Mouse (Mus musculus) embryonic facial prominence, embryonic 13.5 days (tissue): ENCODE results near the gene Ppm1g. TPM values are rescaled to one million over a fixed set of nuclear protein-coding genes. Genes with fewer than 3 reads are reported as not detected.
A peak's percentile ranks its signal among the peaks of the same experiment; 100 is the strongest.

Source experiments
- ATAC-seq: fragments of 200-750 bp; cut with Nextera tagmentation; 2 replicates; pipeline ENCODE4 v1.8.0; 2017; ENCODE audit warnings: low read depth; ENCODE audit not compliant: insufficient number of reproducible peaks, insufficient read depth, low FRiP score, low TSS enrichment
- H3K27ac ChIP-seq: fragments of 300-500 bp; sonication (generic); 2 replicates; pipeline ENCODE4 v1.5.1; 2015; ENCODE audit warnings: moderate library complexity, mild to moderate bottlenecking, inconsistent platforms
- H3K27me3 ChIP-seq: fragments of 300-500 bp; sonication (generic); 2 replicates; pipeline ENCODE4 v1.6.1; 2015; ENCODE audit warnings: mild to moderate bottlenecking, inconsistent platforms
- H3K36me3 ChIP-seq: fragments of 300-500 bp; sonication (generic); 2 replicates; pipeline ENCODE4 v1.6.1; 2015; ENCODE audit warnings: mild to moderate bottlenecking, inconsistent platforms
- H3K4me1 ChIP-seq: fragments of 300-500 bp; sonication (generic); 2 replicates; pipeline ENCODE4 v1.6.1; 2015; ENCODE audit warnings: inconsistent platforms
- H3K4me2 ChIP-seq: fragments of 300-500 bp; sonication (generic); 2 replicates; pipeline ENCODE4 v1.6.1; 2015; ENCODE audit warnings: moderate library complexity, mild to moderate bottlenecking, inconsistent platforms
- H3K4me3 ChIP-seq: fragments of 300-500 bp; sonication (generic); 2 replicates; pipeline ENCODE4 v1.5.1; 2015; ENCODE audit warnings: mild to moderate bottlenecking, inconsistent platforms
- H3K9ac ChIP-seq: fragments of 300-500 bp; sonication (generic); 2 replicates; pipeline ENCODE4 v1.6.1; 2015; ENCODE audit warnings: mild to moderate bottlenecking, inconsistent platforms
- H3K9me3 ChIP-seq: fragments of 300-500 bp; sonication (generic); 2 replicates; pipeline ENCODE4 v1.6.1; 2016; ENCODE audit warnings: inconsistent platforms
- WGBS: fragments of 180-500 bp; shearing (Covaris S2); methylation state at CpG from one replicate; pipeline ENCODE4 v1.1.7; 2015; ENCODE audit warnings: mixed read lengths; 5-methylcytosine and 5-hydroxymethylcytosine counted together
- polyA plus RNA-seq: library from polyadenylated mRNA; unstranded; fragments of >200 nt; fragmentation: Nextera tagmentation; extraction: Ambion mirVana; gene quantifications from 2 replicates; pipeline ENCODE4 v1.2.1, GENCODE M21; 2015

Ppm1g gene
- polyA plus RNA-seq, 1 experiment from 2014 or later: 139 TPM

GRCm38 (mm10) chr5:31251541-31252101 is 31.1 kb upstream of the Ppm1g start, which contains the start of gene Krtcap3:
Gene Krtcap3, plus strand, starts transcription at chr5:31251691.
- peak within 1 kb of the TSS; percentile 84 for H3K27ac ChIP-seq
- H3K4me2 ChIP-seq: peak within 1 kb of the TSS; percentile 51
- H3K4me3 ChIP-seq: peak within 1 kb of the TSS; percentile 35
- peaks cover 92% of the 10 kb centered on the region for H3K36me3 ChIP-seq
- WGBS: 14% methylated on average over 43 of the region's 47 CpGs
- ATAC-seq: peak; percentile 53
- H3K27me3 ChIP-seq: no peaks in the 10 kb centered on the region
- H3K4me1 ChIP-seq: peaks cover 35% of the 10 kb centered on the region
- H3K9ac ChIP-seq: peak within 1 kb of the TSS; percentile 67
- no peaks in the 10 kb centered on the region for H3K9me3 ChIP-seq

GRCm38 (mm10) chr5:31250716-31251115 is 30.2 kb upstream of the Ppm1g start:
- Histone ChIP-seq H3K36me3 (peaks cover 92% of the 10 kb centered on the region), H3K27ac (peak overlapping the region; percentile 84), H3K9ac (peak overlapping the region; percentile 67; the same call in 1 of the 2 replicates), H3K4me3 (no peak overlapping the region), H3K4me1 (peaks cover 35% of the 10 kb centered on the region), H3K4me2 (0 out of 2 replicates have a peak overlapping the region, but pooled peaks have one; percentile 51), H3K27me3 (no peaks in the 10 kb centered on the region), H3K9me3 (no peaks in the 10 kb centered on the region)
- 27% methylated on average over 4 of the region's 4 CpGs for WGBS
- ATAC-seq: no peak

GRCm38 (mm10) chr5:31242191-31242590 is 21.7 kb upstream of the Ppm1g start:
- H3K9ac ChIP-seq: peak overlapping the region; percentile 96
- H3K9me3 ChIP-seq: no peaks in the 10 kb centered on the region
- H3K4me2 ChIP-seq: peak overlapping the region; percentile 92

GRCm38 (mm10) chr5:31241522-31242034 is 21.1 kb upstream of the Ppm1g start:
- H3K9ac ChIP-seq: peak overlapping the region; percentile 96
- H3K36me3 ChIP-seq: peaks cover 30% of the 10 kb centered on the region
- H3K9me3 ChIP-seq: no peaks in the 10 kb centered on the region; the same call in 1 of the 2 replicates
- H3K4me2 ChIP-seq: peak overlapping the region; percentile 92
- peaks cover 8% of the 10 kb centered on the region for H3K4me1 ChIP-seq
- H3K27me3 ChIP-seq: no peaks in the 10 kb centered on the region
- no peak for ATAC-seq
- under 1% methylated on average over 13 of the region's 13 CpGs for WGBS
- peak overlapping the region; percentile 99 for H3K27ac ChIP-seq
- H3K4me3 ChIP-seq: peak overlapping the region; percentile 93

More at GRCm38 (mm10) chr5:31242191-31242590, 21.7 kb upstream of the Ppm1g start:
- ATAC-seq: no peak
- H3K36me3 ChIP-seq: peaks cover 36% of the 10 kb centered on the region
- H3K27me3 ChIP-seq: no peaks in the 10 kb centered on the region
- H3K4me3 ChIP-seq: peak overlapping the region; percentile 93
- 21% methylated on average over 10 of the region's 10 CpGs for WGBS
- H3K27ac ChIP-seq: peak overlapping the region; percentile 99; the same call in 1 of the 2 replicates
- H3K4me1 ChIP-seq: peaks cover 8% of the 10 kb centered on the region

- Histone ChIP-seq H3K27ac (peak within 1 kb of the TSS; percentile 99), H3K4me3 (peak within 1 kb of the TSS; percentile 93), H3K4me1 (peaks cover 8% of the 10 kb centered on the region), H3K9ac (peak within 1 kb of the TSS; percentile 96), H3K9me3 (no peaks in the 10 kb centered on the region; the same call in 1 of the 2 replicates), H3K27me3 (no peaks in the 10 kb centered on the region), H3K36me3 (peaks cover 23% of the 10 kb centered on the region), H3K4me2 (peak within 1 kb of the TSS; percentile 92)
- ATAC-seq: peak; percentile 99
- under 1% methylated on average over 103 of the region's 103 CpGs for WGBS
Observed at GRCm38 (mm10) chr5:31240637-31241521, 20.4 kb upstream of the Ppm1g start, which contains the start of the genes Nrbp1 and Gm9970. Gene Nrbp1, plus strand, starts transcription at chr5:31240864. Gene Gm9970, minus strand, starts transcription at chr5:31241232.

- H3K27ac ChIP-seq: no peak overlapping the region
- WGBS: 74% methylated on average over 1 of the region's 1 CpGs
- H3K9me3 ChIP-seq: no peaks in the 10 kb centered on the region
- no peak overlapping the region for H3K4me2 ChIP-seq
- no peak overlapping the region for H3K9ac ChIP-seq
- no peak for ATAC-seq
- H3K36me3 ChIP-seq: no peaks in the 10 kb centered on the region
- H3K4me1 ChIP-seq: peaks cover 5% of the 10 kb centered on the region; the same call in 1 of the 2 replicates
- H3K27me3 ChIP-seq: no peaks in the 10 kb centered on the region
- no peak overlapping the region for H3K4me3 ChIP-seq
Observed at GRCm38 (mm10) chr5:31226641-31227040, 6.2 kb upstream of the Ppm1g start.

- Histone ChIP-seq H3K36me3 (no peaks in the 10 kb centered on the region), H3K4me2 (no peak overlapping the region), H3K4me1 (peaks cover 16% of the 10 kb centered on the region), H3K27ac (no peak overlapping the region), H3K4me3 (no peak overlapping the region), H3K9me3 (no peaks in the 10 kb centered on the region), H3K9ac (no peak overlapping the region), H3K27me3 (no peaks in the 10 kb centered on the region)
- no peak for ATAC-seq
- WGBS: 87% methylated on average over 9 of the region's 9 CpGs
Observed at GRCm38 (mm10) chr5:31222696-31223095, 2.2 kb upstream of the Ppm1g start.

- Histone ChIP-seq H3K4me2 (peak overlapping the region; percentile 81), H3K27ac (peak overlapping the region; percentile 94), H3K9ac (peak overlapping the region; percentile 93), H3K36me3 (no peaks in the 10 kb centered on the region), H3K4me3 (peak overlapping the region; percentile 99), H3K4me1 (peaks cover 16% of the 10 kb centered on the region), H3K9me3 (no peaks in the 10 kb centered on the region), H3K27me3 (no peaks in the 10 kb centered on the region)
- 9% methylated on average over 11 of the region's 11 CpGs for WGBS
- no peak for ATAC-seq
Observed at GRCm38 (mm10) chr5:31221304-31221945, 938 bp upstream of the Ppm1g start.

GRCm38 (mm10) chr5:31219911-31220447 is 508 bp downstream of the Ppm1g start:
- H3K27me3 ChIP-seq: no peaks in the 10 kb centered on the region
- WGBS: 1% methylated on average over 40 of the region's 40 CpGs
- peaks cover 16% of the 10 kb centered on the region for H3K4me1 ChIP-seq
- H3K27ac ChIP-seq: peak overlapping the region; percentile 94
- ATAC-seq: peak; percentile 34
- no peaks in the 10 kb centered on the region for H3K9me3 ChIP-seq
- peak overlapping the region; percentile 93 for H3K9ac ChIP-seq
- peak overlapping the region; percentile 81 for H3K4me2 ChIP-seq
- no peaks in the 10 kb centered on the region for H3K36me3 ChIP-seq
- peak overlapping the region; percentile 99 for H3K4me3 ChIP-seq

- H3K27ac ChIP-seq: peak overlapping the region; percentile 94
- under 1% methylated on average over 11 of the region's 11 CpGs for WGBS
- H3K4me2 ChIP-seq: peak overlapping the region; percentile 81
- ATAC-seq: no peak
- H3K36me3 ChIP-seq: no peaks in the 10 kb centered on the region
- no peaks in the 10 kb centered on the region for H3K9me3 ChIP-seq
- H3K27me3 ChIP-seq: no peaks in the 10 kb centered on the region
- peak overlapping the region; percentile 93 for H3K9ac ChIP-seq
- H3K4me1 ChIP-seq: peaks cover 16% of the 10 kb centered on the region
- H3K4me3 ChIP-seq: peak overlapping the region; percentile 99
Observed at GRCm38 (mm10) chr5:31219474-31219873, 1.0 kb downstream of the Ppm1g start.

- no peak overlapping the region for H3K27ac ChIP-seq
- 0 out of 2 replicates have a peak overlapping the region, but pooled peaks have one; percentile 21 for H3K9ac ChIP-seq
- 0% methylated on average over 2 of the region's 2 CpGs for WGBS
Observed at GRCm38 (mm10) chr5:31219070-31219469, 1.4 kb downstream of the Ppm1g start.

More at GRCm38 (mm10) chr5:31219070-31219469, 1.4 kb downstream of the Ppm1g start:
- no peaks in the 10 kb centered on the region for H3K27me3 ChIP-seq
- no peak for ATAC-seq
- peaks cover 16% of the 10 kb centered on the region for H3K4me1 ChIP-seq
- peak overlapping the region; percentile 81 for H3K4me2 ChIP-seq
- no peaks in the 10 kb centered on the region for H3K36me3 ChIP-seq
- H3K9me3 ChIP-seq: no peaks in the 10 kb centered on the region
- peak overlapping the region; percentile 99 for H3K4me3 ChIP-seq
